19 mouse cellular contexts compared by ENCODE assay signal in the genomic region with DNA sequence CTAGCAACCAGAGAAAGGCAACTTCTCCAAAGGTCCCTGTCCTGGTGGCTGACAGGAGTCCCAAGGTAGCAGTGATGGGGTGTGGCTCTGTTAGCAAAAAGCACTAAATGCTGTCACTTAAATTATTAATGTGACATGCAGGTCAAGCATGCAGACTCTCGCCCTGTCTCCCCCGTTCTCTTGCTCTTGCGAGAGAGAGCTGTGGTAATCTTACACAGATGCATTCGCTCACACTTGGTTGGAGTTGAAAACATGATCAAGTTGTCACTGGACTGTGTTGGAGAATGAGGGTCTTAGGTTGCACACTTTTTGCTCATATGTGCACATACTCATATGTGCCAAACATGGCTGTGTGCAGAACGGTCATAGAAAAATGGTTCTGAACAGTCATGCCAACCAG.
"Had no signal": no experiment of that assay in that cellular context is flagged by ENCODE, and none has a peak within 500 bp of the region (broad histone marks: within the 10 kb centered on the region; RNA-seq: fewer than 3 reads in every experiment).

No protein-coding gene starts in this region.

- H3K4me1 ChIP-seq: megakaryocyte, embryonic 14.5 days; midbrain, embryonic 10.5 days; midbrain, embryonic 12.5 days had no signal

- H3K36me3 ChIP-seq: midbrain, embryonic 10.5 days; midbrain, embryonic 12.5 days; neural tube, embryonic 13.5 days; neural tube, embryonic 15.5 days had no signal

- H3K27me3 ChIP-seq: megakaryocyte, embryonic 14.5 days; midbrain, embryonic 12.5 days; neural tube, embryonic 13.5 days; neural tube, embryonic 15.5 days had no signal

- H3K4me3 ChIP-seq: megakaryocyte, embryonic 14.5 days; midbrain, embryonic 10.5 days; midbrain, embryonic 12.5 days; myocyte; neural tube, embryonic 13.5 days; neural tube, embryonic 15.5 days had no signal

- H3K9me3 ChIP-seq: midbrain, embryonic 10.5 days; midbrain, embryonic 12.5 days; neural tube, embryonic 13.5 days; neural tube, embryonic 15.5 days had no signal

- DNase-seq: lung, adult 18-20 months; lung, embryonic 14.5 days; lung, postnatal 10 days; midbrain, embryonic 14.5 days; right cerebral cortex, adult 18-20 months; right cerebral cortex, postnatal 25 days; right cerebral cortex, postnatal 4 days; spleen, adult 18-20 months; thymus, adult 18-20 months; thymus, postnatal 14 days; thymus, postnatal 36 days had no signal

- ATAC-seq: midbrain, embryonic 16.5 days had no signal

- H3K4me2 ChIP-seq: lung, embryonic 14.5 days; midbrain, embryonic 12.5 days; neural tube, embryonic 13.5 days; neural tube, embryonic 15.5 days had no signal

- H3K9ac ChIP-seq: lung, embryonic 14.5 days; midbrain, embryonic 12.5 days; neural tube, embryonic 13.5 days; neural tube, embryonic 15.5 days had no signal

- H3K27ac ChIP-seq: macrophage; midbrain, embryonic 10.5 days; midbrain, embryonic 12.5 days; neural tube, embryonic 13.5 days; neural tube, embryonic 15.5 days had no signal
